Mouse (Mus musculus) kidney, adult 2 months (tissue): ENCODE results near the gene Cmbl. TPM values are rescaled to one million over a fixed set of nuclear protein-coding genes. Genes with fewer than 3 reads are reported as not detected.

Experiments used
- DNase-seq: peaks from one replicate; pipeline ENCODE4 v3.0.0; 2021
- H3K27ac ChIP-seq: fragments of 200-500 bp; 2 replicates; pipeline ENCODE4 v1.5.1; 2012; ENCODE audit warnings: low read depth, low read length, control low read depth, inconsistent platforms; ENCODE audit not compliant: insufficient read depth
- H3K27me3 ChIP-seq: fragments of 200-500 bp; replicated peaks from 2 replicates; pipeline ENCODE4 v1.6.1; 2012; ENCODE audit warnings: mild to moderate bottlenecking, moderate library complexity, low read length, inconsistent platforms; ENCODE audit not compliant: control insufficient read depth, insufficient read depth
- H3K36me3 ChIP-seq: fragments of 200-500 bp; 2 replicates; pipeline ENCODE4 v1.6.1; 2012; ENCODE audit warnings: mild to moderate bottlenecking, moderate library complexity, low read length, inconsistent platforms; ENCODE audit not compliant: control insufficient read depth, insufficient read depth
- H3K4me1 ChIP-seq: fragments of 200-500 bp; 2 replicates; pipeline ENCODE4 v1.6.1; 2011; ENCODE audit warnings: low read length; ENCODE audit not compliant: control insufficient read depth, insufficient read depth
- H3K4me3 ChIP-seq: fragments of 200-500 bp; 2 replicates; pipeline ENCODE4 v1.5.1; 2011; ENCODE audit warnings: mild to moderate bottlenecking, low read depth, low read length, control low read depth; ENCODE audit not compliant: insufficient read depth
- CTCF ChIP-seq: fragments of 200-500 bp; conservative IDR thresholded peaks from 2 replicates; pipeline ENCODE4 v1.5.1; 2011; ENCODE audit warnings: low read depth, mild to moderate bottlenecking, control low read depth, low read length, moderate library complexity, mixed read lengths; ENCODE audit not compliant: insufficient read depth, insufficient read length
- POLR2A ChIP-seq: fragments of 200-500 bp; IDR thresholded peaks from one replicate; pipeline ENCODE4 v1.6.1; 2011; ENCODE audit warnings: low read depth, low read length, control low read depth
- WGBS: fragments of 180-500 bp; shearing (Covaris S2); methylation state at CpG from one replicate; pipeline ENCODE4 v1.1.7; 2018; 5-methylcytosine and 5-hydroxymethylcytosine counted together
- polyA plus RNA-seq: library from polyadenylated mRNA; depleted of rRNA; stranded (reverse); fragments of >200 nt; gene quantifications from 2 replicates; pipeline ENCODE4 v1.2.3, GENCODE M21; 2012

Cmbl gene
- polyA plus RNA-seq, 1 experiment, result 361 TPM

- peaks cover 6% of the 10 kb centered on the region; the same call in 1 of the 2 replicates for H3K4me1 ChIP-seq
- no peak for TF ChIP-seq POLR2A
- TF ChIP-seq CTCF, result no peak
- WGBS, result 75% methylated on average over 13 of the region's 13 CpGs
- H3K27ac ChIP-seq, result no peak overlapping the region; the same call in 1 of the 2 replicates
- DNase-seq, result peak; percentile 70
- H3K36me3 ChIP-seq, result peaks cover 2% of the 10 kb centered on the region; the same call in 1 of the 2 replicates
- H3K4me3 ChIP-seq, result no peak overlapping the region
- no peaks in the 10 kb centered on the region for H3K27me3 ChIP-seq
Observed at GRCm38 (mm10) chr15:31583304-31584085, 18.3 kb downstream of the Cmbl start.

GRCm38 (mm10) chr15:31585238-31585637 lies 20.0 kb downstream of the Cmbl start:
- H3K4me1 ChIP-seq, result peaks cover 12% of the 10 kb centered on the region; the same call in 1 of the 2 replicates
- no peak for DNase-seq
- TF ChIP-seq CTCF (no peak), POLR2A (no peak)
- no peaks in the 10 kb centered on the region for H3K27me3 ChIP-seq
- WGBS, result 76% methylated on average over 7 of the region's 7 CpGs
- no peak overlapping the region for H3K4me3 ChIP-seq
- H3K27ac ChIP-seq, result no peak overlapping the region
- H3K36me3 ChIP-seq, result peaks cover 2% of the 10 kb centered on the region; the same call in 1 of the 2 replicates

GRCm38 (mm10) chr15:31586088-31586487 lies 20.9 kb downstream of the Cmbl start:
- Histone ChIP-seq H3K4me1 (peaks cover 12% of the 10 kb centered on the region; the same call in 1 of the 2 replicates), H3K27ac (no peak overlapping the region), H3K4me3 (no peak overlapping the region), H3K27me3 (no peaks in the 10 kb centered on the region), H3K36me3 (peaks cover 2% of the 10 kb centered on the region; the same call in 1 of the 2 replicates)
- DNase-seq, result no peak
- TF ChIP-seq CTCF (no peak), POLR2A (no peak)
- WGBS, result 66% methylated on average over 5 of the region's 5 CpGs

GRCm38 (mm10) chr15:31586519-31586918 lies 21.3 kb downstream of the Cmbl start:
- WGBS, result 2% methylated on average over 4 of the region's 4 CpGs
- Histone ChIP-seq H3K27ac (no peak overlapping the region), H3K4me1 (peaks cover 9% of the 10 kb centered on the region; the same call in 1 of the 2 replicates), H3K27me3 (no peaks in the 10 kb centered on the region), H3K36me3 (peaks cover 2% of the 10 kb centered on the region; the same call in 1 of the 2 replicates), H3K4me3 (no peak overlapping the region)
- TF ChIP-seq CTCF (peak; percentile 99), POLR2A (no peak)
- peak; percentile 92 for DNase-seq

GRCm38 (mm10) chr15:31587789-31588188 lies 22.6 kb downstream of the Cmbl start:
- WGBS, result 76% methylated on average over 2 of the region's 2 CpGs
- Histone ChIP-seq H3K27ac (no peak overlapping the region), H3K4me1 (peaks cover 8% of the 10 kb centered on the region; the same call in 1 of the 2 replicates), H3K36me3 (no peaks in the 10 kb centered on the region; the same call in 1 of the 2 replicates), H3K4me3 (no peak overlapping the region), H3K27me3 (no peaks in the 10 kb centered on the region)
- TF ChIP-seq CTCF, result no peak
- TF ChIP-seq POLR2A, result no peak
- DNase-seq, result no peak

GRCm38 (mm10) chr15:31588989-31589640 lies 23.9 kb downstream of the Cmbl start:
- Histone ChIP-seq H3K27ac (no peak overlapping the region), H3K36me3 (peaks cover 3% of the 10 kb centered on the region), H3K4me3 (no peak overlapping the region), H3K27me3 (no peaks in the 10 kb centered on the region), H3K4me1 (peaks cover 6% of the 10 kb centered on the region; the same call in 1 of the 2 replicates)
- peak; percentile 52 for DNase-seq
- 37% methylated on average over 8 of the region's 8 CpGs for WGBS
- TF ChIP-seq CTCF, result no peak
- TF ChIP-seq POLR2A, result no peak

- TF ChIP-seq CTCF (no peak), POLR2A (no peak)
- Histone ChIP-seq H3K4me3 (no peak overlapping the region), H3K36me3 (peaks cover 5% of the 10 kb centered on the region), H3K27me3 (no peaks in the 10 kb centered on the region), H3K4me1 (peaks cover 6% of the 10 kb centered on the region; the same call in 1 of the 2 replicates), H3K27ac (no peak overlapping the region)
- 83% methylated on average over 5 of the region's 5 CpGs for WGBS
- no peak for DNase-seq
Observed at GRCm38 (mm10) chr15:31590176-31590575, 25.0 kb downstream of the Cmbl start.
